Mouse (Mus musculus): Measurements from ENCODE around the gene Gm38393. TPM values are rescaled to one million over a fixed set of nuclear protein-coding genes. Genes with fewer than 3 reads are reported as not detected.

Gene Gm38393
- polyA plus RNA-seq (2015; fragmentation: Nextera tagmentation; extraction: Ambion mirVana), result 0.05 and 0.12 TPM in 2 replicates

DNA sequence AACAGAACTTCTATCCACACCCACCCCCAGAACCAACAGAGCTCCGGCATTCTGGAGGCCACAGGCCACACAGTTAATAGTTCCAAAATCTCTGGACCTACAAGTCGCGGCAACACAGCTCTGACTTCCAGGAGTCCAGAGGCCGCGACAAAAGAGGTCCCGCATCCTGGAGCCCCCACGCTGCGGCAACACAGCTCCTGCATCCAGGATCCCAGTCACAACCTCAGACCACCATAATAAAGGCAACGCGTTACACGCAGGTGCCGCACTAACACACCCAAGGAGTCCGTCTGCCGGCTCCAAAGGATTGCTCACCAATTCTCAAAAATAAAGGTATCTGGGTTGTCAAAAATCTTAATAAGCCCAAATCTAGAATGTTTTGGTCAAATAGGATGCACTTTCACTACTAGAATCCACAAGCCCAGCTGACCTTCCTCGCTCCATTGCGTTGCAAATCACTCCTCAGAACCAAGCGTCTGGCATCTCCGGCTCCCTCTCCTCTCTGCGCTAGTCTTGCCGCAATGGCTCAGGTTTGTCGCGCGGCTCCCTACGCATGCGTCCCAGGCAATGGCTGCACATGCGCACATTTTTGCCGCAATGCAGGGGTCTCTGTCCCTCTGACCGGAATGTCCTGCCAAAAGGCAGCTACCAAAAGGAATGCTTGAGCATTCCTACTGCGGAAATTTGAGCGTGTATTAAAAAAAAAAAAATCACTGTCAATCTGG, at the start of gene Gm38393, which contains the start of gene Snurf:
Gene Gm38393 (minus strand): TSS at position 459 of the 725 bp plus-strand sequence.
Gene Snurf (minus strand): TSS at position 444 of the 725 bp plus-strand sequence.

Other genes with a start within 250 kb of the Gm38393 start
- gene Snurf, start within 50 bp of the Gm38393 start, polyA plus RNA-seq (2015; fragmentation: Nextera tagmentation; extraction: Ambion mirVana), result 11.7 and 12.9 TPM in 2 replicates
- gene Snrpn, start 135.2 kb upstream of the Gm38393 start, polyA plus RNA-seq (2015; fragmentation: Nextera tagmentation; extraction: Ambion mirVana), result 17.0 and 17.5 TPM in 2 replicates

Measured in urinary bladder, postnatal 0 days (tissue).